Mouse (Mus musculus) midbrain, embryonic 16.5 days (tissue): ENCODE measurements around the gene Trim31. TPM values are rescaled to one million over a fixed set of nuclear protein-coding genes. Genes with fewer than 3 reads are reported as not detected.

Source experiments
- ATAC-seq: fragments of 200-750 bp; cut with Nextera tagmentation; 2 replicates; pipeline ENCODE4 v1.8.0; 2017; ENCODE audit warnings: moderate TSS enrichment
- H3K27ac ChIP-seq: fragments of 300-500 bp; sonication (generic); 2 replicates; pipeline ENCODE4 v1.5.1; 2014; ENCODE audit warnings: mild to moderate bottlenecking, low read length, mixed read lengths
- H3K27me3 ChIP-seq: fragments of 300-500 bp; sonication (generic); 2 replicates; pipeline ENCODE4 v1.6.1; 2014; ENCODE audit warnings: low read depth, low read length, mixed read lengths; ENCODE audit not compliant: control insufficient read depth, insufficient read depth
- H3K36me3 ChIP-seq: fragments of 300-500 bp; sonication (generic); 2 replicates; pipeline ENCODE4 v1.6.1; 2014; ENCODE audit warnings: mild to moderate bottlenecking, low read length, moderate library complexity, mixed read lengths; ENCODE audit not compliant: control insufficient read depth, insufficient read depth
- H3K4me1 ChIP-seq: fragments of 300-500 bp; sonication (generic); 2 replicates; pipeline ENCODE4 v1.6.1; 2014; ENCODE audit warnings: mild to moderate bottlenecking, low read length, mixed read lengths; ENCODE audit not compliant: control insufficient read depth, insufficient read depth
- H3K4me2 ChIP-seq: fragments of 300-500 bp; sonication (generic); 2 replicates; pipeline ENCODE4 v1.6.1; 2014; ENCODE audit warnings: mild to moderate bottlenecking, low read length, mixed read lengths
- H3K4me3 ChIP-seq: fragments of 300-500 bp; sonication (generic); 2 replicates; pipeline ENCODE4 v1.5.1; 2014; ENCODE audit warnings: low read depth, mild to moderate bottlenecking, low read length, moderate library complexity, mixed read lengths
- H3K9ac ChIP-seq: fragments of 300-500 bp; sonication (generic); 2 replicates; pipeline ENCODE4 v1.6.1; 2014; ENCODE audit warnings: low read depth, low read length, mixed read lengths
- H3K9me3 ChIP-seq: fragments of 300-500 bp; sonication (generic); replicated peaks from 2 replicates; pipeline ENCODE4 v1.6.1; 2014; ENCODE audit warnings: mild to moderate bottlenecking, low read length, mixed read lengths; ENCODE audit not compliant: control insufficient read depth, poor library complexity, severe bottlenecking
- WGBS: fragments of 180-500 bp; shearing (Covaris S2); extraction: QIAGEN DNeasy Blood & Tissue Kit; methylation state at CpG from one replicate; pipeline ENCODE4 v1.1.7; 2014; 5-methylcytosine and 5-hydroxymethylcytosine counted together
- polyA plus RNA-seq: library from polyadenylated mRNA; unstranded; fragments of >200 nt; fragmentation: Nextera tagmentation; extraction: Ambion mirVana; gene quantifications from 2 replicates; pipeline ENCODE4 v1.2.1, GENCODE M21; 2015

The Trim31 gene
- polyA plus RNA-seq, 1 experiment from 2014 or later: not detected

- Histone ChIP-seq H3K9ac (no peak overlapping the region), H3K4me2 (no peak overlapping the region), H3K4me3 (no peak overlapping the region), H3K36me3 (no peaks in the 10 kb centered on the region), H3K27me3 (no peaks in the 10 kb centered on the region), H3K9me3 (no peaks in the 10 kb centered on the region), H3K27ac (no peak overlapping the region), H3K4me1 (no peaks in the 10 kb centered on the region)
- no peak for ATAC-seq
- 85% methylated on average over 6 of the region's 6 CpGs for WGBS
Observed at GRCm38 (mm10) chr17:36930233-36930632, 32.3 kb downstream of the Trim31 start.

GRCm38 (mm10) chr17:36931130-36931529 lies 33.2 kb downstream of the Trim31 start:
- no peak overlapping the region for H3K4me2 ChIP-seq
- 90% methylated on average over 4 of the region's 4 CpGs for WGBS
- no peaks in the 10 kb centered on the region for H3K27me3 ChIP-seq
- no peaks in the 10 kb centered on the region for H3K9me3 ChIP-seq
- no peak for ATAC-seq
- H3K36me3 ChIP-seq: no peaks in the 10 kb centered on the region
- H3K4me1 ChIP-seq: no peaks in the 10 kb centered on the region
- H3K27ac ChIP-seq: no peak overlapping the region
- no peak overlapping the region for H3K4me3 ChIP-seq
- H3K9ac ChIP-seq: no peak overlapping the region

GRCm38 (mm10) chr17:36931806-36932205 lies 33.9 kb downstream of the Trim31 start:
- no peak overlapping the region for H3K4me3 ChIP-seq
- no peaks in the 10 kb centered on the region for H3K27me3 ChIP-seq
- 67% methylated on average over 2 of the region's 2 CpGs for WGBS
- no peak overlapping the region for H3K27ac ChIP-seq
- H3K9me3 ChIP-seq: no peaks in the 10 kb centered on the region
- no peak overlapping the region for H3K4me2 ChIP-seq
- H3K4me1 ChIP-seq: no peaks in the 10 kb centered on the region
- H3K36me3 ChIP-seq: no peaks in the 10 kb centered on the region
- ATAC-seq: no peak
- no peak overlapping the region for H3K9ac ChIP-seq

DNA sequence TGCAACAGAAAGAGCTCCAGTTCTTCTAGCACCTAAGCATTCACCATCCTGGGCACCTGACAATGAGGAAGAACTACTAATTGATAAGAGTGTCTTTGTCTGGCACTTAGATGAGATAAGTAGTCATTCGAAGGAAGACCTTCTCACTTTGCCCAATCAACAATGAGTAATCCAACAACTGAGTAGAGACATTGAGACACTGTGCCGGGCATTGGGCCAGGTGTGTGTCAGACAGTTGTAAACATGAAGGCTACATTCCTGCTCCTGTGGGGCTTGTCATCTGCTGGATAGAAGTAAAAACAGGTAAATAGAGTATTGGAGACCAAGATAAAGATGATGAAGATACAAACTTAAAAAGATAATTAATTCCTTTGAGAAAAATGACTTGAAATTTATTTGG lies 40.1 kb downstream of the Trim31 start:
- 84% methylated on average over 2 of the region's 2 CpGs for WGBS
- no peak overlapping the region for H3K4me2 ChIP-seq

DNA sequence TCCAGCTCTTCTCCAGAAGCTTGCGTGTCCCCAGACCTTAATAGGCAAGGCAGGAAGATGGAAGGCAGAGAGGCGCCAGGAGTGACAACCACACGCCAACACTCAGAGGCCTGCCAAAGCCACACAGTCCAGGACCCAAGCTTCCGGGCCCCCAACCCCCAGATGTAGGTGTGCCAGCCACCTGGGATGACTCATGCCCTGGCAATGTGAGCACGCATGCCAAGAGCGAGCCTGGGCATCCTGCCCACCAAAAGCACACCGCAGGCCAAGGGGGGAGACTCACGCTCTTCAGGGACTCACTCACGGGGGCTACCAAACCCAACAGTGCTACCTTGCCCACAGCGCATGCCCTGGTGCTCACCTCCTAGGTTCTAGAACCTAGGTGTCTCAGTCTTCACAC lies 44.5 kb downstream of the Trim31 start:
- no peak; the same call in 1 of the 2 replicates for ATAC-seq
- Histone ChIP-seq H3K27ac (no peak overlapping the region), H3K4me2 (peak overlapping the region; percentile 70), H3K9ac (no peak overlapping the region; the same call in 1 of the 2 replicates), H3K4me3 (peak overlapping the region; percentile 42), H3K27me3 (peaks cover 23% of the 10 kb centered on the region), H3K9me3 (no peaks in the 10 kb centered on the region), H3K36me3 (no peaks in the 10 kb centered on the region), H3K4me1 (peaks cover 17% of the 10 kb centered on the region)
- 58% methylated on average over 10 of the region's 10 CpGs for WGBS

More for the DNA sequence above, 40.1 kb downstream of the Trim31 start:
- no peaks in the 10 kb centered on the region for H3K9me3 ChIP-seq
- no peaks in the 10 kb centered on the region for H3K36me3 ChIP-seq
- no peak overlapping the region for H3K4me3 ChIP-seq
- no peak for ATAC-seq
- H3K9ac ChIP-seq: no peak overlapping the region
- peaks cover 15% of the 10 kb centered on the region for H3K27me3 ChIP-seq
- peaks cover 3% of the 10 kb centered on the region; the same call in 1 of the 2 replicates for H3K4me1 ChIP-seq
- H3K27ac ChIP-seq: no peak overlapping the region

DNA sequence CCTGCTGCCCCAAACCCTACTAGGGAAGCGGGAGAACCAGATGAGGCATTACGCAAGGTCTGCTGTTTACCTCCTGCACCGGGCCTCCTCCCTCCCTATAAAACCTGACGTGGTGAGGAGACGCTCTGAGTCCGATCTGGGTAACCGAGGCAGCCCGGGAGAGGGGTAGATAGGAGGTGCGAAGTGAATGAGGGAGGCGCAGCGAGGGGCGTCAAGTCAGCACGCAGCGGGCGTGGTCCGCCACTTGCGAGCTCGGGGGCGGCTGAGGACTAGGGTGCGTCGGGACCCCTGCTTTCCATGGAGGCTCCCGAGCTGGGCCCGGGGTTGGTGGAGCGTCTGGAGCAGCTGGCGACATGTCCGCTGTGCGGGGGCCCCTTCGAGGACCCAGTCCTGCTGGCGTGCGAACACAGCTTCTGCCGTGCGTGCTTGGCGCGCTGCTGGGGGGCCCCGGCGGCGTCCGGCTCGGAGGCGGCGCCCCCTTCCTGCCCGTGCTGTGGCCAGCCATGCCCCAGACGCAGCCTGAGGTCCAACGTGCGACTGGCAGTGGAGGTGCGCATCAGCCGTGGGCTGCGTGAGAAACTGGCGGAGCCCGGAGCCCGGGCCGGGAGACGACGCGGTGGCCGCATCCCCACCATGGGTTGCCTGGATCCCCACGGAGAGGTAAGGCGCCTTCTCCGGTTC lies 45.0 kb downstream of the Trim31 start, which contains the start of gene Rnf39:
Gene Rnf39, plus strand, starts transcription at position 128 of the 681 bp plus-strand sequence.
- no peak within 1 kb of the TSS for H3K27ac ChIP-seq
- H3K4me3 ChIP-seq: peak within 1 kb of the TSS; percentile 42
- no peaks in the 10 kb centered on the region for H3K9me3 ChIP-seq
- H3K9ac ChIP-seq: peak within 1 kb of the TSS; percentile 58
- 2% methylated on average over 56 of the region's 59 CpGs for WGBS
- peak within 1 kb of the TSS; percentile 70 for H3K4me2 ChIP-seq
- H3K27me3 ChIP-seq: peaks cover 23% of the 10 kb centered on the region
- ATAC-seq: no peak
- no peaks in the 10 kb centered on the region for H3K36me3 ChIP-seq
- peaks cover 17% of the 10 kb centered on the region for H3K4me1 ChIP-seq

GRCm38 (mm10) chr17:36943691-36944090 lies 45.8 kb downstream of the Trim31 start:
- Histone ChIP-seq H3K27me3 (peaks cover 23% of the 10 kb centered on the region), H3K4me1 (peaks cover 17% of the 10 kb centered on the region), H3K9me3 (no peaks in the 10 kb centered on the region), H3K27ac (no peak overlapping the region), H3K36me3 (0 out of 2 replicates have a peak, but pooled peaks cover under 1% of the 10 kb centered on the region), H3K4me2 (peak overlapping the region; percentile 70), H3K4me3 (peak overlapping the region; percentile 42), H3K9ac (no peak overlapping the region)
- WGBS: 34% methylated on average over 5 of the region's 5 CpGs
- ATAC-seq: no peak

DNA sequence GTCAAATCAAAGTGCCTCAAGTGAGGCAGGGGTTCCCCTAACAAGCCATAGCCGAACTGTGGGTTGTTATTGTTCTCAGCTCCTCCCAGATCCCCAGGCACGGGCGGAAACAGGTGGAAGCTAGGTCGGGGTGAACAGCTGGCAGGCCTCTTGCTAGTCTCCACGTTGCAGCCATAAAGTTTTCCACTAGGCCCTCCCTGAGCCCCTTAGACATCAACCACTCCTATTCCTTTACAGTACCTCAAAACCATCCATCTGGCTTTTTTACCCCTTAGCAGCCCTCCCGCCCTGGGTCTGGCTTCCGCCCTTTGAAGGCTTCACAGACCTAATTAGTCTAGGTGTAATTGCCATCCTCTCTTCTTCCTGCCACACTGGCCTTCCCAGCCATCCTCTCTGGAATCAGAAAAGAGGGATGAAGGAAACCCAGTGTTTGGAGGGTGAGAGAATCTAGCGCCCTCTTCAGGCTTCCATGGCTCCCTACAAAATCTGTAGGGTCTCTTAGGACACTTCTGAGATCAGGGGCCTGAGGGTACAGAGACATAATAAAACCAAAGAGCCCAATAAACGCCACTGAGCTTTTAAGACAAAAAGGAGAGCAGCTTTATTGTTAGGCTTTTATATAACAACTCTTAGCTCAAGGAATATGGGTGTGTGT lies 46.3 kb downstream of the Trim31 start:
- no peaks in the 10 kb centered on the region for H3K9me3 ChIP-seq
- no peak overlapping the region for H3K9ac ChIP-seq
- peaks cover 23% of the 10 kb centered on the region for H3K27me3 ChIP-seq
- H3K36me3 ChIP-seq: peaks cover 4% of the 10 kb centered on the region; the same call in 1 of the 2 replicates
- H3K4me3 ChIP-seq: no peak overlapping the region
- no peak overlapping the region for H3K4me2 ChIP-seq
- H3K27ac ChIP-seq: no peak overlapping the region
- ATAC-seq: no peak
- peaks cover 17% of the 10 kb centered on the region for H3K4me1 ChIP-seq
- 23% methylated on average over 9 of the region's 9 CpGs for WGBS
